Mouse (Mus musculus) embryo, embryonic 10 days (tissue): Measurements from ENCODE around the gene Vamp5.
A peak's percentile ranks its signal among the peaks of the same experiment; 100 is the strongest.

Experiments used
- DNase-seq: peaks from one replicate; pipeline ENCODE4 v3.0.0-alpha.2; 2015; ENCODE audit warnings: low spot score

Vamp5 gene

DNA sequence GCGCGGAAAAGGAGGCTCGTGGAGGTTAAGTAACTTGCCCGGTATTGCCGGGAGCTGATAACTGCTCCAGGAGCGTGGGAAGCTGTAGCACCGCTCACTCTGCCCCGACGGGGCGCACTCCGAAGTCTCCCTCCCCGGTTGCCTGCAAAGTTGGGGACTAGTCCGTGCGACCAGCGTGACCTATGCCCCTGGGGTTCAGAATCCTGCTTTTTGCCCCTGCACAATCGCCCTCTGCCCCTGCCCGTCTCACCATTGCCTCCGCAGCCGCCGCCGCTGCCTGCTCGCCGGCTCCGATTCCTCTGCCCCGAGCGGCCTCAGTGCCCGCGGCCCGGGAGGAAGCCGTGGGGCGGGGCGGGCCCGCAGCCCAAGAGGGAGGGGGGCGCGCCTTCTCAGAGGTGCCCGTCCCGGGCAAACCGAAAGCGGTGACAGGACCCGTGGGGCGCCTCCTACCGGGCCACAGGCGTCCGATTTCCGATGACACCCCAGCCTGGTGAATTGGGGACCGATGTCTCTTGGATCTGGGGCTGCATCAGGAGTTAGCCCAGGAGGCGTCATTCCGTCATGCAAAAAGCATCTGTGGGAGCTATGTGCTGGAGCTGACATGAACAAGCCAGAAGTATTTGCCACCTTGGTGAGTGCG lies at the start of gene Vamp5:
Gene Vamp5, minus strand, starts transcription at position 338 of the 640 bp plus-strand sequence.
- DNase-seq: peak; percentile 33

DNA sequence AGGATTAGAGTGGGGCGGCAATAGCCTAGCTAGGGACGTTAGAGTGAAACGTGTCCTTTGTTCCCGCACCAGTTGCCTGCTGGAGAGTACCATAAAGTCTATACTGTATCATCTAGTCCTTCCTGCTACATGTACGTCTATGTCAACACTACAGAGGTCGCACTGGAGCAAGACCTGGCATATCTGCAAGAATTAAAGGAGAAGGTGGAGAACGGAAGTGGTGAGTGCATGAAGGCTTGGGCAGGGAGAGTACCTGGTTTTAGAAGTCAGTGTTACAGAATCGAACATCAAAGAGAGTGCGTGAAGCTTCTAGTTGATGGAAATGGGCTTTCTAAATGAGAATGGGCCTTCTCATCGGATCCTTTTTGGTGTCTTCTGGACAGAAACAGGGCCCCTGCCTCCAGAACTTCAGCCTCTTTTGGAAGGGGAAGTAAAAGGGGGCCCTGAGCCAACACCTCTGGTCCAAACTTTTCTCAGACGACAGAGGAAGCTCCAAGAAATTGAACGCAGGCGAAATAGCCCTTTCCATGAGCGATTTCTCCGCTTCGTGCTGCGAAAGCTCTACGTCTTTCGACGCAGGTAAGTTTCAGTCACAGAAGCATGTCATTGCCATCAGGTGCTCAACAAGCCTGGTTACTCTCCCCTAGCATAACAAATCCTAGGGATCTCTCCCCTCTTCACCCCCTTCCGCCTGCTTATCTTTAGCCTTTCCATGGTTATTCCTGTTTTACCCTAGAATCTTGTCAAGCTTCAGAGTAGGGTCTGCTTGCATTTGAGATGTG lies 49.0 kb upstream of the Vamp5 start:
- DNase-seq: peak; percentile 4

DNA sequence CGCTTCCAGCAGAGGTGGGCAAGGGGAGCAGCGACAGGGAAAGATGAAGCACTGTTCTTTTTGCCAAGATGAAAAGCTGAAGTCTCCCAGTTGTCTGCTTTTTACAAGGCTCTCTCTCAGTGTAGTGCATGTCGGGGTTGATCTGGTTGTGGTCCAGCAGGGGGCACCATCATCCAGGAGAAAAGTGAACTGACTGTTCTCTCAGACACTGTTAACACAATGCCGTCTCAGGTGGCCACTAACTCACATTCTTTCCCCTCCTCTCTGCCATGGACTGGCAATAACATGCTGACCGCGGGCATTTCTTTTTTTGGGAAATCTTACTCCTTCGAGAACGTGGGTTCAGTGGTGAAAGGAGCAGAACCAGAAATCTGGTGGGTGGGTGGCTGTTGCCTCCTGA lies 47.8 kb upstream of the Vamp5 start:
- DNase-seq: peak; percentile 85

- no peak for DNase-seq
These were observed 45.4 kb upstream of the Vamp5 start for GRCm38 (mm10) chr6:72425646-72426045.

DNA sequence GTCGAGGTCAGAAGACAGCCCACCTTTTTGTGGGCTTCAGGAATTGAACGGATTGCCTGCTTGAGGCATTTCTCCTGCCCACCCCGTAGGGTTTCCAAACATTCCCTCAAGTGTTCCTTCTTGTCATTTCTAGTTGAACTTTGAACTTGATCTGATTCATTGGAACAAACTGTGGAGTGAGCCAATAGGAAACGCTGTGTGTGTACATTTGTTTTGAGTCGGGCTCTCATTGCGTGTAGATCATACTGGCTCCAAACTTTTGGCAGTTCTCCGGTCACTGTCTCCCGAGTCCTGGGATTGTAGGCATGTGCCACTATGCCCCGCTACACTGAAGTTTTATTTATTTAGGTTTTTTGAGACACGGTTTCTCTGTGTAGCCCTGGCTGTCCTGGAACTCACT lies 40.6 kb upstream of the Vamp5 start:
- DNase-seq: no peak

GRCm38 (mm10) chr6:72419806-72420205 lies 39.5 kb upstream of the Vamp5 start:
- no peak for DNase-seq

DNA sequence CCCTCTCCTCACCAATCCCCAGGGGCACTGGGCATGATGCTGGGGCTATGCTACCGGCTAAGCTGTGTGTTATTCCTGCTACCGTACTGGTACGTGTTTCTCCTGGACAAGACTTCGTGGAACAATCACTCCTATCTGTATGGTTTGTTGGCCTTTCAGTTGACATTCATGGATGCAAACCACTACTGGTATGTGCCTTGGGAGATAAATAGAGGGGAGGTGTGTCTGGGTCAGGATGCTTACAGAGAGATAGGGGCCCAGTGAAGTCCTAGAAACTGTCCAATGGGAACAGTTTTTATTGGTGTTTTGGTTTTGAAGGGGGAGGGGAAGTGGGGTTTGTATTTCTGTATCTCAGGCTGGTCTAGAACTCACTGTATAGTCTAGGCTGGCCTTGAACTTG lies 38.0 kb upstream of the Vamp5 start:
- DNase-seq: no peak

DNA sequence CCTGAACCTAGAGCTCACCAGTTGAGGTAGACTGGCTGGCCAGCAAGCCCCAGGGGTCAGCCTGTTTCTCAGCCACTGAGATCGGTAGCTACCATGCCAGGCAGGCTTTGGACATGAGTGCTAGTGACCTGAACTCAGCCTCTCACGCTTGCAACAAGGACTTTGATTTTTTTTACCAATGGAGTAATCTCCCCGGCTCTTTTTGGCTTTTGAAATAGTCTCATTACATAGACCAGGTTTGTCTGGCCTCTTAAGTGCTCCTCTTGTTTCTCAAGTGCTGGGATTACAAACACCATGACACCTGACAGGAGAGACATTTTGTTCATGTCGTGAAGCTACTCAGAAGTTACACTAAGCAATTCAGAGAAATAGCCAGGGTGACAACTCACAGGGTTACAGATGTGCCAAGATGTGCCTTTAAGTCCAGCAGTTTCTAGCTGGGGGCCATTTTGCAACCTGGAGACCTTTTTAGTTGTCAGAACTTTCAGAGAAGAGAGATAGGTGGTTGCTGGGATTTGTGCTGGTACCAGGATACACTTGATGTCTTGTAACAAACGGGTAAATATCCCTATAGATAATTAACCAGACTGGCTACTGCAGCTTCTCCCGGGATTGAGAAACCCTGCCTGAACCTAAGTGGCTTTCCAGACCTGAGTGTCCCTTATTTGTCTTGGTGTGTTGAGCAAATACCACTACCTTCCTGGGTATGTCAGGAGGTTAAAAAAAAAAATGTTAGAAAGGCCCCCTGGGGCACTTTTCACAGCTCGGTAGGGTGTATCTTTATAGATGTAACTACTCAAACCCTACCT lies 35.9 kb upstream of the Vamp5 start:
- no peak for DNase-seq

GRCm38 (mm10) chr6:72415181-72415580 lies 34.9 kb upstream of the Vamp5 start:
- no peak for DNase-seq

DNA sequence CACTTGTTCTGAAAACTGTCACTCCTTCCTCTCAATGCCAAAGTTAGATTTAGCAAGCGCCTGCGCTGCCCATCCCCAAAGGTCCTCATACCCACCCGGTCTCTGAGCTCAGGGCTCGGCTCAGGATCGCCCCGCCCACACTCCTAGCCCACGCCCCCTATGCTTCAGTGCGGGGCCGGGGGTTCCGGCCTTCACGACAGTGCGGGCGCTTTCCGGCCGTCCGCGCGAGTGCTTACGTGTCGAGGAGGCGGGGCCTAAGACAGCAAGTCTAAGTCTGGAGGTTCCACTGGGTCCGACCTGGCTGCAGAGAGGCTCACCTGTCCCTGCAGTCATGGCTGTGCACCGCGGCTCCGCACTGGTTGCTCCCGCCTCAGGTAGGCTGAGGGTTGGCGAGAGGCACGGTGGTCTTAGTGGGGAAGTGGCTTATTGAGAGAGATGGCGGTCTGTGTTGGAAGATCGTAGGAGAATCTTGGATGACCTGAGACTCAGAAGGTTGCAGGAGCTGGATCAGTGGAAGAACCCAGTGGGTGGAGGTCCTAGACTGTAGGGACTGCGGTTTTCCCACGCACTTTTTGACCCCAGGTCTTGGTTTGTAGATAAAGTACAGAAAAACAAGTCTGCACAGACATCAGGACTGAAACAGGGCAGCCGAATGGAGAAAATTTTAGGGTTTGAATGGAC lies 33.9 kb upstream of the Vamp5 start, which contains the start of gene Ggcx:
Gene Ggcx, plus strand, starts transcription at position 233 of the 681 bp plus-strand sequence.
- peak; percentile 98 for DNase-seq

DNA sequence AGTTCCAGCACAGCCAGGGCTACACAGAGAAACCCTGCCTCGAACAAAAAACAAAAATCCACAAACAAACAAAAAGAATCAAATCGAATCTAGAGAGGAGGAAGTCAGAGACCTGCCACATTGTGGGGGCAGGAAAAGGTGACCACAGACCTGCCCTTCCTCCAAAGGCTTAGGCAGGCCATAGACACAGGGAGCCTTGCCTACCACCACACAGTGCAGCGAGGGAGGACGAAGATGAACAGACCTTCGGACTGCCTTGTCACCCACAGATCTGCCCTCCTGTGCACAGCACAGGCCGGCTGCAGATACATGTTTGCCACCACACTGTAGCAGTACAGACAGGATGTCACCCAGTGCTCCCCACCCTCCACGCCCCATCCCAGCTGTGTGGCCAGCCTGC lies 30.2 kb upstream of the Vamp5 start:
- no peak for DNase-seq

GRCm38 (mm10) chr6:72410003-72410402 lies 29.7 kb upstream of the Vamp5 start:
- DNase-seq: no peak

- peak; percentile 83 for DNase-seq
These were observed 29.3 kb upstream of the Vamp5 start for GRCm38 (mm10) chr6:72409567-72409966.

DNA sequence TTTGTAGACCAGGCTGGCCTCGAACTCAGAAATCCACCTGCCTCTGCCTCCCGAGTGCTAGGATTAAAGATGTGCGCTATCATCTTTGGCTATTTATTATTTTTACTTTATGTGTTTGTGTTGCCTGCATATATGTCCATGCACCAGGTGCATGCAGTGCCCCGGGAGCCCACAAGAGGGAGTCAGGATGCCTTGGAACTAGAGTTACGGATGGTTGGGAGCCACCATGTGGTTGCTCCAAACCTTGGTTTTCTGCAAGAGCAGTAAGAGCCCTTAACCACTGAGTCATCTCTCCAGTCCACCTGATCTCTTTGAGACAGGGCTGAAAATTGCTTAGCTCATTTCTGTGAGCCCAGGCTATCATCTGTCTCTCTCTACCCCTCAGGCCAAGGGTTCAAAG lies 26.9 kb upstream of the Vamp5 start:
- DNase-seq: peak; percentile 93

DNA sequence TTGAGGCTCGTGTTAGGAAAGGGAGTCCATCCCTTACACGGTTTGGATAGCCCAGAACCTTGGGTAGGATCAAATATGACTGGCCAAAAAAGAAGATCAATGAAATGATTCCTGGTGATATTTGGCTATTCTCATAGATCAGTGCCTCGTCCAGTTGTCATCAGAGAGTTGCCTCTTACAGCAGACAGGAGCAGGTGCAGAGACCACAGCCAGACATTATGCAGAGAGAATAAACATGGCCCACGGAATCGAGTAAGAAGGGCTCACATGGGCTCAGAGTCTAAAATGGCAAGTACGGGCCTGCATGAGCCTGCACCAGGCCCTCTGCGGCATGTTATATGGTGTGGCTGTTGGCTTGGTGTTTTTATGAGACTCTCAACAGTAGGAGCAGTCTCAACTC lies 25.1 kb upstream of the Vamp5 start:
- DNase-seq: no peak

DNA sequence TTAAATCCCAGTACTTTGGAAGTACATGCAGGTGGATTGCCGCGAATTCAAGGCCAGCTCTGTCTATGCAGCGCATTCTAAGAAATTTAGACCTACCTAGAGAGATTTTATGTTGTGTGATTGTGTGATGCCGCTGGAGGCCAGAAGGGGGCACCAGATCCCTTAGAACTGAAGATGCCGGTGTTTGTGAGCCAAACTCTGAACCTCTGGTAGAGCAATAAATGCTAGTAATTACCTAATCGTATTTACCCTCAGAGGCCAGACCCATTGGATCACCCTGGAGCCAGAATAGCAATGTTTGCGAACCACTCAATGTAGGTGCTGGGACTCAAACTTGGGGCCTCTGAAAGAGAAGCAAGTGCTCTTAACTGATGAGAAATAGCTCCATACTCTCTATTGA lies 21.6 kb upstream of the Vamp5 start:
- DNase-seq: peak; percentile 75

DNA sequence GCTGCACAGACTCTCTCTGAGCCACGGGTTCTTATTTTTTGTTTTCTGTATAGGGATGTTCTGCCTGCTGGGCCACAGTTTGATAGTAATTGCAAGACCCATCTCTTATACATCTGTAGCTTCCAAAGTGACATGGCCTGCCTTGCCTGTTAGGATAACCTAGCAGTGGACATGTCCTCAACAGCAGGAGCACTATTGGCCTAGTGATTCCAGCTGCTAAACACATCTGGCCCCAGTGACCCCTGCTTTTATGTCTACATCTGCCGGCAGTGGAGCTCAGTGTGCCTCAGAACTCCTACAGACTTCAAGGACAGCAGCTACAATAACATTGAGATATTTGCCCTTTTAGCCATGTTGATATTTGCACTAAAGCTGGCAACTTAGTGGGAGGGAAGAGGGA lies 19.7 kb upstream of the Vamp5 start:
- peak; percentile 57 for DNase-seq

- DNase-seq: no peak
These were observed 16.6 kb upstream of the Vamp5 start for GRCm38 (mm10) chr6:72396837-72397251.

GRCm38 (mm10) chr6:72392341-72392740 lies 12.1 kb upstream of the Vamp5 start:
- DNase-seq: no peak

DNA sequence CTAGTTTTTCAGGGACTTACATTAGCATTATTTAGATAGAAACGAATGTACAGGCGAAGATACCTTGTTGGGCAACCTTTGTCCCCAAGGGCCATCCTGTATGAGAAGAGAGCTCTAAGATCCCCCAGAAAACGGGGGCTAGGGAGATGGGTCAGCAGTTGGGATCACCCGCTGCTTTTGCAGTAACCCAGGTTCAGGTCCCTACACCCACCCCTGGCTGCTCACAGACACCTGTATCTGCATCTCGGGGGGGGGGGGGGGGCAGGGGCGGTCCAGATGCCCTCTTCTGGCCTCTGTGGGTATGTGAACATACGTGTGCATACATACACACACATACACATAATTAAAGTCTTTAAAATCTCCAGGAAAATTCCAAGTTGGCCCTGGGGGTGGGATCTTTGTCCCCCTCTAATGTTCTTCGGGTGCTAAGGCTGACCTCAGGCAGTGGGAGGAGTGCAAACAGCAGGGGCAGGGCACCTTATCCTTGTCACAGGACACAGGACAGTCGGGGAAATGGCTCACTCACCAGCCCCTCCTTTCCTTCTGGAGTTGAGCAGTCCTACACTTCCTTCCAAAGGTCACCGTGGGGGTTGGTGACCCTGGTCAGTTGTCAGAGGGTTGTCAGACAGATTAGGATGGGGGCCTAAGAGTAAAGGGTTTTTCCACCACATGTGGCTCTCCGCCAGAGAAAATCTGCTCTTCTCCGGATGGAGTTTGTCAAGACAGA lies 10.7 kb upstream of the Vamp5 start:
- DNase-seq: peak; percentile 84
